Comparison of ENCODE assay signal across 15 mouse cellular contexts in the genomic region with DNA sequence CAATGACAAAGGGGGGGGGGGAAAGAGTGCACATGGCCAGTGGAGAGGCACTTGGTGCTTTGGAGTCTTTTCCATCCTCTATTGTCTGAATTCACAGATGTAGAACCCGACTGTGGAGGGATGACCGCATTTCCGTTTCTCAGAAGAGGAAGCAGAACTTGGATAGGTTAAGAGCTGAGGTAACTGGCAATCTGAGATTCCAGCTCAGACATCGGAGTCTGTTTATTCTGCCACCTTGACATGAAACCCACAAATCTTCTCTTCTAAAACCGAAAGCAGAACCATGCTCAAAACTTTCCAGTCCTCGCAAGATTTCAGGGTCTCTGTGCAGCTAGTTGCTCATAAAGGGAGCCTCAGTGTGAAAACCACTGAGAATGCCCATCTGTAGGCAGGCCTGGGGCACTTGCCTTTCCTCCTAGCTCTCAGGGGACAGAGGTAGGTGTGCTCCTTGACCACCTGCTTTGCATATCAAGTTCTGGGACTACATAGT. TPM values are rescaled to one million over a fixed set of nuclear protein-coding genes. Genes with fewer than 3 reads are reported as not detected.
DNase-seq lines count a peak whose midpoint lies in the region; ATAC-seq lines count a peak whose summit lies in the region.
"Had no signal": no experiment of that assay in that cellular context is flagged by ENCODE, and none has a peak within 500 bp of the region (broad histone marks: within the 10 kb centered on the region; RNA-seq: fewer than 3 reads in every experiment).

No protein-coding gene starts in this region.

- no peak overlapping the region for H3K4me3 ChIP-seq in heart, embryonic 12.5 days
- H3K4me3 ChIP-seq in hindbrain, embryonic 14.5 days (replicated peaks; ENCODE audit: low read length): no peak overlapping the region
- H3K4me3 ChIP-seq in forebrain, embryonic 15.5 days: no peak overlapping the region
- H3K4me3 ChIP-seq: intestine, embryonic 15.5 days; limb, embryonic 15.5 days; midbrain, embryonic 10.5 days had no signal

- H3K9me3 ChIP-seq in heart, embryonic 12.5 days (replicated peaks): 0 out of 2 replicates have a peak, but pooled peaks cover 2% of the 10 kb centered on the region
- H3K9me3 ChIP-seq in hindbrain, embryonic 14.5 days (ENCODE audit: control insufficient read depth, low read length): no peaks in the 10 kb centered on the region
- no peaks in the 10 kb centered on the region for H3K9me3 ChIP-seq in forebrain, embryonic 15.5 days
- H3K9me3 ChIP-seq: intestine, embryonic 15.5 days; limb, embryonic 15.5 days; midbrain, embryonic 10.5 days had no signal

- 72% methylated on average over 6 of the region's 6 CpGs for WGBS in heart, embryonic 12.5 days
- 88% methylated on average over 6 of the region's 6 CpGs for WGBS in hindbrain, embryonic 14.5 days
- WGBS in forebrain, embryonic 15.5 days: 83% methylated on average over 6 of the region's 6 CpGs

- peak; percentile 93 for DNase-seq in heart, adult 11 months
- peak; percentile 27 for DNase-seq in spleen, adult 12 weeks (ENCODE audit: low spot score)
- no peak for DNase-seq in spleen, postnatal 14 days (ENCODE audit: low spot score in 2 of 2)
- peak; percentile 82 to 85 for DNase-seq in spleen, postnatal 36 days (ENCODE audit: low spot score in 2 of 2)
- no peak for DNase-seq in hindbrain, embryonic 14.5 days (ENCODE audit: low spot score)
- DNase-seq: right cerebral cortex, postnatal 25 days had no signal

- ATAC-seq in heart, embryonic 12.5 days (ENCODE audit: insufficient number of reproducible peaks, low FRiP score): no peak
- peak; percentile 85 to 89 for ATAC-seq in hematopoietic stem cell, adult 5-6 weeks (replicated peaks in 1 of 2; ENCODE audit: insufficient read depth in 1 of 2, low FRiP score in 2 of 2, low TSS enrichment in 1 of 2, low read depth in 1 of 2, poor library complexity in 2 of 2, severe bottlenecking in 2 of 2)
- no peak for ATAC-seq in hindbrain, embryonic 14.5 days (ENCODE audit: low FRiP score)
- ATAC-seq in forebrain, embryonic 15.5 days (replicated peaks): no peak
- ATAC-seq: intestine, embryonic 15.5 days had no signal

- H3K9ac ChIP-seq in heart, embryonic 12.5 days: no peak overlapping the region
- H3K9ac ChIP-seq in hindbrain, embryonic 14.5 days: no peak overlapping the region
- H3K9ac ChIP-seq in forebrain, embryonic 15.5 days (replicated peaks): no peak overlapping the region
- H3K9ac ChIP-seq: intestine, embryonic 15.5 days; limb, embryonic 15.5 days had no signal

- H3K4me1 ChIP-seq in heart, embryonic 12.5 days (replicated peaks): peaks cover 8% of the 10 kb centered on the region; the same call in 1 of the 2 replicates
- no peaks in the 10 kb centered on the region for H3K4me1 ChIP-seq in hindbrain, embryonic 14.5 days (replicated peaks; ENCODE audit: control insufficient read depth, insufficient read depth, low read length)
- H3K4me1 ChIP-seq in forebrain, embryonic 15.5 days: no peaks in the 10 kb centered on the region
- H3K4me1 ChIP-seq: limb, embryonic 15.5 days had no signal

- H3K36me3 ChIP-seq in heart, embryonic 12.5 days: no peaks in the 10 kb centered on the region
- no peaks in the 10 kb centered on the region for H3K36me3 ChIP-seq in hindbrain, embryonic 14.5 days (replicated peaks; ENCODE audit: control insufficient read depth, insufficient read depth)
- no peaks in the 10 kb centered on the region for H3K36me3 ChIP-seq in forebrain, embryonic 15.5 days
- H3K36me3 ChIP-seq: intestine, embryonic 15.5 days; limb, embryonic 15.5 days; midbrain, embryonic 10.5 days had no signal

- no peaks in the 10 kb centered on the region for H3K27me3 ChIP-seq in heart, embryonic 12.5 days (replicated peaks)
- H3K27me3 ChIP-seq in hindbrain, embryonic 14.5 days (ENCODE audit: control insufficient read depth, insufficient read depth, low read length): no peaks in the 10 kb centered on the region
- H3K27me3 ChIP-seq in forebrain, embryonic 15.5 days: no peaks in the 10 kb centered on the region
- H3K27me3 ChIP-seq: intestine, embryonic 15.5 days; limb, embryonic 15.5 days had no signal

- H3K27ac ChIP-seq in heart, embryonic 12.5 days (ENCODE audit: poor library complexity, severe bottlenecking): no peak overlapping the region
- H3K27ac ChIP-seq in hindbrain, embryonic 14.5 days: no peak overlapping the region
- H3K27ac ChIP-seq in forebrain, embryonic 15.5 days (replicated peaks): no peak overlapping the region
- H3K27ac ChIP-seq: intestine, embryonic 15.5 days; limb, embryonic 15.5 days; midbrain, embryonic 10.5 days had no signal

- no peak overlapping the region for H3K4me2 ChIP-seq in heart, embryonic 12.5 days
- H3K4me2 ChIP-seq in hindbrain, embryonic 14.5 days (replicated peaks): no peak overlapping the region
- H3K4me2 ChIP-seq in forebrain, embryonic 15.5 days (replicated peaks): no peak overlapping the region
- H3K4me2 ChIP-seq: intestine, embryonic 15.5 days; limb, embryonic 15.5 days had no signal

RNA-seq across cellular contexts. Expression of a gene that starts 8.6 kb away (rescaled TPM):
- not detected in 2 replicates for polyA plus RNA-seq in heart, embryonic 12.5 days (2016; fragmentation: Nextera tagmentation; extraction: Ambion mirVana)
- total RNA-seq in hematopoietic stem cell, adult 5-6 weeks (2017): 0.25 and 0.69 TPM in 2 replicates
- polyA plus RNA-seq in hindbrain, embryonic 14.5 days (2014; fragmentation: Nextera tagmentation; extraction: Ambion mirVana): not detected in 2 replicates
- polyA plus RNA-seq in forebrain, embryonic 15.5 days (2015; fragmentation: Nextera tagmentation; extraction: Ambion mirVana): not detected in 2 replicates
- total RNA-seq: layer of hippocampus, postnatal 14 days had no signal
- polyA plus RNA-seq: brain, embryonic 14.5 days; midbrain, embryonic 10.5 days; neural tube, embryonic 14.5 days had no signal

RNA-seq across cellular contexts. Expression of a gene that starts 39.7 kb away (rescaled TPM):
- 7.3 and 8.3 TPM in 2 replicates for polyA plus RNA-seq in heart, embryonic 12.5 days (2016; fragmentation: Nextera tagmentation; extraction: Ambion mirVana)
- total RNA-seq in hematopoietic stem cell, adult 5-6 weeks (2017): 3.7 and 8.3 TPM in 2 replicates
- polyA plus RNA-seq in hindbrain, embryonic 14.5 days (2014; fragmentation: Nextera tagmentation; extraction: Ambion mirVana): 16.9 and 18.1 TPM in 2 replicates
- 15.5 and 16.9 TPM in 2 replicates for polyA plus RNA-seq in forebrain, embryonic 15.5 days (2015; fragmentation: Nextera tagmentation; extraction: Ambion mirVana)

RNA-seq across cellular contexts. Expression of a gene that starts 40.8 kb away (rescaled TPM):
- polyA plus RNA-seq in heart, embryonic 12.5 days (2016; fragmentation: Nextera tagmentation; extraction: Ambion mirVana): 33.3 and 35.1 TPM in 2 replicates
- 67.7 and 75.9 TPM in 2 replicates for total RNA-seq in hematopoietic stem cell, adult 5-6 weeks (2017)
- polyA plus RNA-seq in hindbrain, embryonic 14.5 days (2014; fragmentation: Nextera tagmentation; extraction: Ambion mirVana): 77.5 and 86.4 TPM in 2 replicates
- 85.1 and 87.4 TPM in 2 replicates for polyA plus RNA-seq in forebrain, embryonic 15.5 days (2015; fragmentation: Nextera tagmentation; extraction: Ambion mirVana)

Comparison
In these comparisons a context has a peak if more than half of its experiments do, and no peak if none do; other contexts are left out.
1. DNase-seq: peak in heart, adult 11 months (single experiment), spleen, adult 12 weeks (single experiment) and spleen, postnatal 36 days (2 of 2); none in spleen, postnatal 14 days (0 of 2) and hindbrain, embryonic 14.5 days (single experiment).
2. ATAC-seq: peak in hematopoietic stem cell, adult 5-6 weeks (2 of 2); none in heart, embryonic 12.5 days (single experiment), hindbrain, embryonic 14.5 days (single experiment) and forebrain, embryonic 15.5 days (single experiment).